Mouse (Mus musculus): Measurements from ENCODE around the gene Ptpn14.
A peak's percentile ranks its signal among the peaks of the same experiment; 100 is the strongest.

The Ptpn14 gene

GRCm38 (mm10) chr1:189866621-189867020 lies 138.6 kb downstream of the Ptpn14 start:
- DNase-seq (ENCODE audit: low read depth): no peak

GRCm38 (mm10) chr1:189867034-189867433 lies 139.0 kb downstream of the Ptpn14 start:
- DNase-seq (ENCODE audit: low read depth): no peak

- DNase-seq (ENCODE audit: low read depth): peak; percentile 79
Measured at GRCm38 (mm10) chr1:189867497-189867896, 139.4 kb downstream of the Ptpn14 start.

GRCm38 (mm10) chr1:189868036-189868435 lies 140.0 kb downstream of the Ptpn14 start:
- DNase-seq (ENCODE audit: low read depth): no peak

- no peak for DNase-seq (ENCODE audit: low read depth)
Measured at GRCm38 (mm10) chr1:189869651-189870270, 141.7 kb downstream of the Ptpn14 start.

GRCm38 (mm10) chr1:189870539-189870938 lies 142.5 kb downstream of the Ptpn14 start:
- no peak for DNase-seq (ENCODE audit: low read depth)

- no peak for DNase-seq (ENCODE audit: low read depth)
Measured at GRCm38 (mm10) chr1:189871625-189872024, 143.6 kb downstream of the Ptpn14 start.

- no peak for DNase-seq (ENCODE audit: low read depth)
Measured at GRCm38 (mm10) chr1:189872050-189872449, 144.0 kb downstream of the Ptpn14 start.

GRCm38 (mm10) chr1:189873591-189873990 lies 145.5 kb downstream of the Ptpn14 start:
- DNase-seq (ENCODE audit: low read depth): no peak

GRCm38 (mm10) chr1:189875439-189875861 lies 147.4 kb downstream of the Ptpn14 start:
- no peak for DNase-seq (ENCODE audit: low read depth)

GRCm38 (mm10) chr1:189876162-189876561 lies 148.1 kb downstream of the Ptpn14 start:
- no peak for DNase-seq (ENCODE audit: low read depth)

GRCm38 (mm10) chr1:189879212-189879611 lies 151.1 kb downstream of the Ptpn14 start:
- no peak for DNase-seq (ENCODE audit: low read depth)

- DNase-seq (ENCODE audit: low read depth): no peak
Measured at GRCm38 (mm10) chr1:189879965-189880364, 151.9 kb downstream of the Ptpn14 start.

GRCm38 (mm10) chr1:189880745-189881144 lies 152.7 kb downstream of the Ptpn14 start:
- no peak for DNase-seq (ENCODE audit: low read depth)

- no peak for DNase-seq (ENCODE audit: low read depth)
Measured at GRCm38 (mm10) chr1:189882886-189883285, 154.8 kb downstream of the Ptpn14 start.

- DNase-seq (ENCODE audit: low read depth): no peak
Measured at GRCm38 (mm10) chr1:189883531-189884170, 155.6 kb downstream of the Ptpn14 start.

- DNase-seq (ENCODE audit: low read depth): no peak
Measured at GRCm38 (mm10) chr1:189884951-189885350, 156.9 kb downstream of the Ptpn14 start.

GRCm38 (mm10) chr1:189885975-189886374 lies 157.9 kb downstream of the Ptpn14 start:
- DNase-seq (ENCODE audit: low read depth): no peak

GRCm38 (mm10) chr1:189887518-189887917 lies 159.4 kb downstream of the Ptpn14 start:
- no peak for DNase-seq (ENCODE audit: low read depth)

GRCm38 (mm10) chr1:189888749-189889148 lies 160.7 kb downstream of the Ptpn14 start:
- DNase-seq (ENCODE audit: low read depth): no peak

GRCm38 (mm10) chr1:189894191-189894590 lies 166.1 kb downstream of the Ptpn14 start:
- DNase-seq (ENCODE audit: low read depth): no peak

- DNase-seq (ENCODE audit: low read depth): no peak
Measured at GRCm38 (mm10) chr1:189897861-189898260, 169.8 kb downstream of the Ptpn14 start.

- DNase-seq (ENCODE audit: low read depth): no peak
Measured at GRCm38 (mm10) chr1:189898708-189899107, 170.6 kb downstream of the Ptpn14 start.

- DNase-seq (ENCODE audit: low read depth): no peak
Measured at GRCm38 (mm10) chr1:189899526-189899925, 171.5 kb downstream of the Ptpn14 start.
